Mouse (Mus musculus) megakaryocyte, embryonic 14.5 days (primary cell): ENCODE measurements around the gene Atp6v1b1. TPM values are rescaled to one million over a fixed set of nuclear protein-coding genes. Genes with fewer than 3 reads are reported as not detected.
"Not testable (repeated sequence)": the region's sequence is repeated elsewhere in the genome, so short reads cannot be mapped to it uniquely, and the experiment has no call there.

Experiments used
- H3K27me3 ChIP-seq: replicated peaks from 2 replicates; pipeline ENCODE3; 2012; ENCODE audit warnings: inconsistent platforms
- H3K36me3 ChIP-seq: replicated peaks from 2 replicates; pipeline ENCODE3; 2012; ENCODE audit warnings: low read length, inconsistent platforms, mixed read lengths
- H3K4me1 ChIP-seq: 2 replicates; pipeline ENCODE4 v1.6.1; 2012; ENCODE audit warnings: inconsistent platforms
- H3K4me3 ChIP-seq: replicated peaks from 2 replicates; pipeline ENCODE3; 2012; ENCODE audit warnings: moderate library complexity, mild to moderate bottlenecking, inconsistent platforms
- H3K9me3 ChIP-seq: 2 replicates; pipeline ENCODE4 v1.6.1; 2012; ENCODE audit warnings: inconsistent platforms
- FLI1 ChIP-seq: IDR thresholded peaks from 2 replicates; pipeline ENCODE4 v1.6.1; 2012; ENCODE audit warnings: low read length, inconsistent platforms, mixed read lengths
- GATA1 ChIP-seq: IDR thresholded peaks from 3 replicates; pipeline ENCODE4 v1.6.1; 2012; ENCODE audit warnings: mixed read lengths, low read length, inconsistent platforms, borderline replicate concordance
- polyA plus RNA-seq: library from polyadenylated mRNA; stranded (reverse); fragments of >175 nt; gene quantifications from 2 replicates; pipeline ENCODE4 v1.2.3, GENCODE M21; 2012; ENCODE audit warnings: low replicate concordance; ENCODE audit not compliant: insufficient read depth

The Atp6v1b1 gene
- polyA plus RNA-seq, 1 experiment, result not detected

DNA sequence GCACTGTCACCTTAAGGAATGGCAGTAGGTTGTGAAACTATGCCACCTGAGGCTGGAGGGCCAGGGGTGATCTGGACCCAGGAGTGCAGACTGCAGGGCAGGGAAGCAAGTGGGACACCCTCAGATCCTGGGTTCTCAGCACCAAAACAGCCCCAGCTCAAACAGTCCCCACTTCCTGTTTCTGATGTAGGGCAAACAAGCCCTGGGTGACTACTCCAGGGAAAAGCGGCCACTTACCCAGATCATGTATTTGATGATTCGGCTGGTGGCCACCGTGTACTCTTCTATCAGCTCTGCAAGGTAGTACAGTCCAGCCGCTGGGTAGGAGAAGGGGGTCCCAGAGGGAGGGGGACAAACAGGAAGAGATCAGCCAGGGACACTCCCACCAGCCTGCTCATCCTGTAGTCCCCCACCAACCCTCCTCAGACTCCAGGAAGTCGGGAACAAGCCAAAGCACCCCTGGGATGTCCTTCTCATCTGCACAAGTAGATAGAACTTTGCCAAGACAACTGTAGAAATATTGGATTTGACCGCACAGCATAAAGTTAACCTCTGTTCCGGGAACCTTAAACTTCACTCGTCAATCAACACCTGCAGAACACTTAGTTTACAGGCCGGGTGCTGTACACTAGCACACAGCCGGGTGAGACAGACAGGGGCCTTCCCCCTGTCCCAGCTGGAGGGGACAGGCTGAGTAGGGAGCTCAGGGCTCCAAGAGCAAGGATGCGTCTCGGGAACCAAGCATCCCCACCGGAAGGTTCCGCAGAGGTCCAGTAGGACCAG, 32.2 kb downstream of the Atp6v1b1 start:
- Histone ChIP-seq H3K36me3 (peaks cover 41% of the 10 kb centered on the region), H3K9me3 (peaks cover 4% of the 10 kb centered on the region; the same call in 1 of the 2 replicates), H3K4me1 (peaks cover 45% of the 10 kb centered on the region), H3K27me3 (peaks cover 8% of the 10 kb centered on the region), H3K4me3 (peak overlapping the region; percentile 98)
- no peak for TF ChIP-seq GATA1
- TF ChIP-seq FLI1, result no peak

DNA sequence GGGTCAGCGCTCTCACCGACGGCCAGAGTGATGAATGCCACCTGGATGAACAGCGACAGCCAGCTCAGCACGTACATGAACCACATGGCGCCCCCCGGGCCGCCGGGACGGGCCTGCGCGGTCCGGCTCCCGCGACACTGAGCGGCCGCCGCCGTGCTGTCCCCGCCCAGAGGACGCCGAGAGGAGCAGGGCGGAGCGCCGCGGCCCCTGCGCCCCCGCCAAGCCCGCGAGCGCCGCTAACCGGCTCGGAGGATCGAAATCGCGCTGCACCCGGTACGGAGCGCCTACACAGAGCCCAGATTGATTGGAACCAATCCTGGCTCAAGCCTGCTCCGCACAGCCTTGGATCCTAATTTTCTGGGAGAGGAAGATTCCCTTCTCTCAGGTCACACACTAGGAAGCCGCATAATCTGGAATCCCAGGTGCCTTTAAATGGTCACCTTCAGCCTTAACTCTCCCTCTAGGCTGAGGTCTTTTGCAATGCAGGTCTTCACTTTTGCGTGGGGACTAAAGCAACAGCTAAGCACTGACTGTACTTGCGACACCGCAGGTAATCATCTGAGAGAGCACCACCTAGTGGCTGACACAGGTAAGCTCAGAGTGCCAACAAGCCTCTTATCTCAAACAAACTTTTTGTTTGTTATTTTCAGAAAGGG, 33.0 kb downstream of the Atp6v1b1 start, which contains the start of gene Tex261:
Tex261 (minus strand) TSS at position 176 of the 656 bp plus-strand sequence.
- TF ChIP-seq GATA1 (no peak), FLI1 (no peak)

DNA sequence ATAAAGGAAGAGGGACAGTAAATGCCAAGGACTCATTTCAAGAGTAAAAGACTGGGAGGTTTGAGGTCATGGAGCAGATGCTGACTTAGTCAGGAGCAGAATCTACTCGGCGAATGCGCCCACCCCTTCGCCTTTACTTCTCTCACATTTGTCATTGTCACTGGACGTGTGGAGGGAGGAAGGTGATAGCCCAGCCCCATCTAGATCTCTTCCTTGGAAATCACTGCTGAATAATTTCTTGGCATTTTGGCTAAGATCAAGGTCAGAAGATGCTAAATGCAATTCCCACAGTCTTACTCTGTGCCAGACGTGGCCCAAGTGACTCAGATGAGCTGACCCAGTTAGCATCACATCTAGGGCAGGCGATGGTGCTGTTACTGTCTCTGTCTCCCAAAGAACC, 35.5 kb downstream of the Atp6v1b1 start:
- Histone ChIP-seq H3K4me1 (peaks cover 31% of the 10 kb centered on the region), H3K4me3 (no peak overlapping the region), H3K36me3 (peaks cover 7% of the 10 kb centered on the region), H3K9me3 (peaks cover 5% of the 10 kb centered on the region; the same call in 1 of the 2 replicates), H3K27me3 (peaks cover 24% of the 10 kb centered on the region)
- no peak for TF ChIP-seq GATA1
- no peak for TF ChIP-seq FLI1

More for the DNA sequence above, 33.0 kb downstream of the Atp6v1b1 start, which contains the start of gene Tex261:
- H3K4me1 ChIP-seq, result peaks cover 41% of the 10 kb centered on the region
- peaks cover 5% of the 10 kb centered on the region; the same call in 1 of the 2 replicates for H3K9me3 ChIP-seq
- H3K27me3 ChIP-seq, result peaks cover 16% of the 10 kb centered on the region
- H3K4me3 ChIP-seq, result peak within 1 kb of the TSS; percentile 98
- peaks cover 33% of the 10 kb centered on the region for H3K36me3 ChIP-seq

DNA sequence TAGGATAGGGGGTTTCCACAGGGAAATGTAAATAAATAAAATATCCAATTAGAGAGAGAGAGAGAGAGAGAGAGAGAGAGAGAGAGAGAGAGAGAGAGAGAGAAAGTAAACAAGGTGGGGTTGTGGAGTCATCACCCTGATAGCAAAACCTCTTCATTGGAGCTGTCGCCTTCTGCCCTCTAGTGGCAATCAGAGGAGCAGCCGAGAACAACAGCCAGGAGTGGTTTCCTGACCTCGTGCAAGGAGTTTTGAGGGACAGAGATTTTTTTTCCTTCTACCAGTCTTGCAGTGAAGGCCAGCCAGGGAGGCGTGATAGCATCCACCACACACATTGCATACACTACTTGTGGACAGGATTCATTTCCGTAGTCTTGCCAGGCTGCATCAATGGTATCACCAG, 36.2 kb downstream of the Atp6v1b1 start:
- H3K27me3 ChIP-seq, result peaks cover 28% of the 10 kb centered on the region
- TF ChIP-seq FLI1 (no peak), GATA1 (no peak)
- peaks cover 5% of the 10 kb centered on the region; the same call in 1 of the 2 replicates for H3K9me3 ChIP-seq

DNA sequence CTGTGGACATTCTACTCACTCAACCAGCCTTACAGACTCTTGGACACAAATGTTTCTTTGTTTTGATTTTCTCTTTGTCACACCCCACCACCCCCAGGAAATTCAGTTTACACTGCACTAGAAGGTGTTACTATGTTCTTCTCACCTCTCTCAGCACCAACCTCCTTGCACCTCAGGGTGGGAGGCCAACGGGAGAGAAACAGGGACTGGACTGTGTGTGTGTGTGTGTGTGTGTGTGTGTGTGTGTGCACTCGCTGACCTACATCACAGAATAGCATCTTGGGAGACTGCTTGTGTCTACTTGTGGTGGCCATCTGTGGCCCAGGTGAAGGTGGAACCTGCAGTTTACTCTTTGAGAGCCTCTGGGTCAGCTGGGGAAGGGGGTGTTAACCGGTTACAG, 43.6 kb downstream of the Atp6v1b1 start:
- no peak overlapping the region for H3K4me3 ChIP-seq
- TF ChIP-seq GATA1, result no peak
- no peak for TF ChIP-seq FLI1
- H3K27me3 ChIP-seq, result peaks cover 44% of the 10 kb centered on the region
- H3K36me3 ChIP-seq, result no peaks in the 10 kb centered on the region
- peaks cover 5% of the 10 kb centered on the region for H3K4me1 ChIP-seq
- H3K9me3 ChIP-seq, result peaks cover 26% of the 10 kb centered on the region

More for the DNA sequence above, 36.2 kb downstream of the Atp6v1b1 start:
- H3K4me3 ChIP-seq, result no peak overlapping the region
- H3K36me3 ChIP-seq, result peaks cover under 1% of the 10 kb centered on the region
- peaks cover 24% of the 10 kb centered on the region for H3K4me1 ChIP-seq

DNA sequence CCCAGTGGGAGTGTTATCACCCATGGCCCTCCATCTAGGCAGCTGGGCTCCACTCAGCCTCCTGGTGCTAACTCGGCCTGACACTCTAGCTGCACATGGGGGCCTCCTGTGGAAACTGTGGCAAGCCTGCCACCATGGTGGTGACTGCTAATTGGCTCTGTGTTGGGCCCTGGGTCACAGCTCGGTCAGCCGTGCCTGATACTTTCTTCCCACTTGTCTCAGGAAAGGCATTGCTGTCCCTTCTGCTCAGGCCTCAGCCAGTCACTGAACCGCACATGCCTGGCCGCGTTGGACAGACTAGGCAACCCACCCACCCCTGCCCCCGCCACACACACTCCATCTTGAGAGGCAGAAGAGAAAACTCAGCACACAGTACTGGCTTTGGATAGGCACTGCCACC, 45.8 kb downstream of the Atp6v1b1 start:
- no peaks in the 10 kb centered on the region for H3K36me3 ChIP-seq
- H3K27me3 ChIP-seq, result peaks cover 36% of the 10 kb centered on the region
- H3K4me3 ChIP-seq, result no peak overlapping the region
- H3K9me3 ChIP-seq, result peaks cover 26% of the 10 kb centered on the region
- H3K4me1 ChIP-seq, result peaks cover 7% of the 10 kb centered on the region
- TF ChIP-seq GATA1 (no peak), FLI1 (no peak)

DNA sequence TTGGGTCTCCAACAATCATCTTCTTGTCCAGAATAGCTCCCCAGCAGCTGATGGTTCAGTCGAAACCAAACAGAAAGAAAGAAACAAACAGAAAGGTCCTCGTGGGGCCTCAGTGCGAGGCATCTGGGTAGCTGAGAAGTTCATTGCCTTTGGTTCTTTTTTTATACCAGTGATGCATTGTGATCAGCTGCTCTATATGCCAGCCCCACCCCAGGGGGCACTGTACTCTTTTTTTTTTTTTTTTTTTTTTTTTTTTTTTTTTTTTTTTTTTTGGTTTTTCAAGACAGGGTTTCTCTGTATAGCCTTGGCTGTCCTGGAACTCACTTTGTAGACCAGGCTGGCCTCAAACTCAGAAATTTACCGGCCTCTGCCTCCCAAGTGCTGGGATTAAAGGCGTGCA, 47.7 kb downstream of the Atp6v1b1 start:
- H3K27me3 ChIP-seq, result peaks cover 25% of the 10 kb centered on the region
- H3K9me3 ChIP-seq, result peaks cover 26% of the 10 kb centered on the region
- peaks cover 26% of the 10 kb centered on the region for H3K4me1 ChIP-seq
- H3K4me3 ChIP-seq, H3K36me3 ChIP-seq: not testable (repeated sequence)

DNA sequence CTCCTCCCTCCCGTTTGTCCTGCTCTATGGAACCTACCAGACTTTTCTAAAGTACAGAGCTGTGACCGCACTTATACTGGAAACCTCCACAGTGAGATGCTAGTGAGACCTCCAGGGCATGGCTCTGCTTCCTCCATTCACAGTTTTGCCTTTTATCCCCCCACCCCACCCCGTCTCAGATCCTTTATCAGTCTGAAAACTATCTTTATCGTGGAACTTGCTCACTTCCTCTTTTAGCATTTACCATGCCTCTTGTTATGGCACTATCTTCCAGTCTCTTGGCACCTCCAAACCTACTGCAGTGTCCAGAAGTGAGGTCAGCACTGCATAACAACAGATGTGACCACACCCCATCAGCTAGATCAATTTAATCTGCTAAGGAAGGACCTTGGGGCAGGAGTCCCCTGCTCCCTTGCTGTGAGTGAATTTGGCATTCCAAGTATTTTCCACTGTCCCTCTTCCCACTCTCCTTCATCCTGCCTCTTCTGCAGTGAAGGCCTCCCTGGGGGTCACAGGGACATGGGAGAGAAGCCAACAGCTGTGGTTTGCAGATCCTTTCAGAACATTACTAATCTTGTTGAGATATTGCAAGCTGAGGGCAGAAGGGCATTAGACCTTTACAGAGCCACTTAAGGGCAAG, 48.6 kb downstream of the Atp6v1b1 start:
- H3K9me3 ChIP-seq, result peaks cover 25% of the 10 kb centered on the region
- no peak overlapping the region for H3K4me3 ChIP-seq
- H3K27me3 ChIP-seq, result peaks cover 22% of the 10 kb centered on the region
- H3K4me1 ChIP-seq, result peaks cover 29% of the 10 kb centered on the region
- no peaks in the 10 kb centered on the region for H3K36me3 ChIP-seq
- TF ChIP-seq FLI1 (no peak), GATA1 (no peak)

DNA sequence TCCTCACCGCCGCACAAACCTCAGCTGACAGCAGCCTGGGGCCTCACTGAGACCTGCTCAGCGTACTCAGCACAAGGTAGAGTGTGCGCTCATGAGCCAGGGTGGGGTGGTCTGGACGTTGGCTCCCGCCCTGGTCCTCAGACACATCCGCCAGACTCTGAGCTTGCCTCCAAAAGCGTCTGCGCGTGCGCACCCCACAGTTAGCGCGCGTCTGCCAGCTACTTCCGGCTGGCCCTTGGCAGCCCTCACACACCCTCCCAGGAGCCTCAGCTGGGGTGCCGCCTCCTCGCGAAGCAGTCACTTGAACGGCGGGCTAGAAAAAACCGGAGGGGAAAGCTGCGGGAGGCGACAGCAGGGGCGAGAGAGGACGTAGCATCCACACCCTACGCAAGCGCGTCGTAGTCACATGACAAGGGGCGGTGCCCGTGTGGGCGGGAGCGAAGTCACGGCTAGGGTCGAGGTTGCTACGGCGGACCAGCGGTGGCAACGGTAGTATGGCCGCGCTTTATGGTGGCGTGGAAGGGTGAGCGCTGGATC, 52.0 kb downstream of the Atp6v1b1 start, which contains the start of gene Nagk:
Nagk (plus strand) TSS at position 223 of the 537 bp plus-strand sequence.
- H3K4me1 ChIP-seq, result peaks cover 40% of the 10 kb centered on the region
- H3K9me3 ChIP-seq, result peaks cover 4% of the 10 kb centered on the region
- TF ChIP-seq GATA1 (no peak), FLI1 (peak; percentile 14; the same call in 1 of the 2 replicates)
- H3K27me3 ChIP-seq, result no peaks in the 10 kb centered on the region
- peak within 1 kb of the TSS; percentile 98 for H3K4me3 ChIP-seq
- H3K36me3 ChIP-seq, result peaks cover 22% of the 10 kb centered on the region
